Mouse (Mus musculus): ENCODE results near the gene B4galt1.

B4galt1 gene

DNA sequence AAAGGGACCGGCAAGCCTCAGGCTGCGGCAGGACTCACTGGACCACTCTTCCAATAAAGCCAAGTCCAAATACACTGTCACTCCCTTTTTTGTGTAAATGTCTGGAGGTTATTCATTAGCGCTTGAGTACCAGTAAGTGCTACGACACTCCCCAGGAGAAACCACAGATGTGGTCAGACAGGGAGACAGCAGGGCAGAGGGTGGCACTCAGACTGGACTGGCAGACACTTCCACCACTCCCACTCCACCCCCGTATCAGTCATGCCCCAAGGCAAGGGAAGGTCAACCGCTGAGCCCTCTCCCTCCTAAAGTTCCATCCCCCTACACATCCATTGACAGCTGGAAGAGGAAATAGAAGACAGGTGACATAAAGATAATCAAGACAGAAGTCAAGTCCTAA, 35.4 kb downstream of the B4galt1 start:
- POLR2A ChIA-PET = interaction anchor here in 2 of 4 experiments (0.6 to 1.9 kb wide), 7 partner anchors 10 to 113 kb away, joined by 3 to 4 read pairs (median 3); partner anchors contain the start of gene B4galt1 (in 1 of the 2)
- CTCF ChIA-PET = no interaction called here

DNA sequence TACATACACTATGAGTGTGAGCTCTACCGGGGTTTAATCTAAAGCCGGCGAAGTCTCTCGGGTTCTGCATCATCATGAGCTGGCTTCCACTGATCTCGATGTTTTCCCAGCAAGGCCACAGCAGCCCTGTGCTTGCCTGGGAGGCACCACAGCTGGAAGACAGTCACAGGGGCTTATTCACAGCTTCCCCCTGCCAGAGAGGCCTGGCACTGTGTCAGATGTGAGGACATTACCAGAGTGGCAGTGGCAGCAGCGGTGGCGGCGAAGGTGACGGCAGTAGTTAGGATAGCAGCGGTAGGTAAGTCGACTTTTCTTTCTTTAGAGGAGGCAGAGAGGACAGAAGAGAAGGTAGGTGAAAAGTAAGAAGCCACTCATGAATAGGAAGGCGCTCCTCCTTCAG, 35.9 kb downstream of the B4galt1 start:
- CTCF ChIA-PET = interaction anchor here in 1 of 4 experiments (0.6 kb wide), 1 partner anchor 59 kb away, joined by 3 read pairs; no protein-coding TSS in a partner anchor
- POLR2A ChIA-PET = interaction anchor here in 2 of 4 experiments (0.6 to 1.9 kb wide), 9 partner anchors 7 to 114 kb away, joined by 3 to 6 read pairs (median 3); partner anchors contain the start of gene B4galt1 (in 1 of the 2)

DNA sequence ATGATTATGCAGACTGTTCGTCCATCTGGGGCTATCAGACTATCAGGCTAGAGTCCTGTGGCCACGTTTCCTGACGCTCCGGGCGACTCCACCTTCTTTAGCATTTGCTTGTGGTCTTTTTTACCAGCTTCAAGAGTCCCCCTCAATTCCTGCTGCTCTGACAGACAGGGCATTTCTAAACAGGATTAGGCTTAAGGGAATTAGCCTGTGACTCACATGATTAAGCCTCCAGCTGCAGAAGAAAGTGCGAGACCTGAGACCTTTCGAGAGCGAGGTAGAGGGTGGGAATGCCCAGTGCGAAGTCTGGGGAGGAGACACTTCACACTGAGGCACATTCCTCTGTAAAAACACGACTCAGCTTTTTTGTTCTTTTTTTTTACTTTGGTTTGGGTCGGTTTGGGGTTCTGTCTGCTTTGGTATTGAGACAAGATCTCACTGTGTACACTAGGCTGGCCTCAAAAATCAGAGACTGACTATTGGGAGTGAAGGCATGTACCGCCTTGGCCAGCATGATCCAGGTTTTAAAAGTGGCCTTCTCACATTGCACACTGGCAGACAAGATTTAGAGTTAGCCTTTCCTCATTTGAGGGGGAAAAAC, 37.9 kb downstream of the B4galt1 start:
- ChIA-PET CTCF (no interaction called here), POLR2A (interaction anchor here in 3 of 4 experiments (0.7 to 1.6 kb wide), 7 partner anchors 9 to 251 kb away, joined by 3 to 11 read pairs (median 3); partner anchors contain the start of gene B4galt1 (in 1 of the 3))

DNA sequence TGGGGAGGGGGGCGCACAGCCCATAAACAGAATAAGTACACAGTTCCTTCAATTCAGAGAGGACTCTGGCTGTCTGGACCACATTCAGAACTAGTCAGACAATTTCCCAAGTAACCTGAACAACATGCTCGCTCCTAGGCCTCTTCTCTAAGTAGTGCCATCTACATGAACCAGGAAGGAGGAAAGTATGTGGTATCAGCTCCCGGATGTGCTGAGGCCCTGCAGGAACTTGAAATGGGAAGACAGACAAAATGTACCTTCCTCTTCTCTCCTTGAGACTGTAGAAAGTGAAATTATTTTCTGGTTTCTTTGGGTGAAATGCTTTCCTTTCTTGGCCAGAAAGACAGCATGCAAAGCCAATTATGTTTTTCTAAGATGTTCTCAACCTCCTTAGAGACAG, 38.7 kb downstream of the B4galt1 start:
- ChIA-PET CTCF (no interaction called here), POLR2A (interaction anchor here in 3 of 4 experiments (0.7 to 1.3 kb wide), 5 partner anchors 8 to 252 kb away, joined by 3 to 11 read pairs (median 3); no protein-coding TSS in a partner anchor)

DNA sequence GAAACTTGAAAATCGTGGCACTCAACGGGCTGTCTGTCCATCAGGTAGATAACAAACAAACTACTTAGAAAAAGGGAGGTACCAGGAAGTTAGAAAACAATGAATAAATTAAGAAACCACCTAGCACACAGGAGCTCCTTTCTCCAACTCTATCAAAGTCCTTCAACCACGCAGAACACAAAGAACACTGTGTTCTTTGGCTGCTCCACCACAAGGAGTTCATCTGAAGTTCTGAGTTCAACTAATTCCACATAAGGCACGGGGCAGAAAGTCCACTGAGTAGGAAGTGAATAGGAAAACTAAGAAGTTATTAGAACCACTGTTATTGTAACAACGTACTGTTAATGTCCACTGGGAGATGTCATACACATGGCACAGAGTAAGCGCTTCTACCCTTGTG, 39.4 kb downstream of the B4galt1 start:
- POLR2A ChIA-PET = interaction anchor here in 2 of 4 experiments (0.7 to 1.3 kb wide), 4 partner anchors 9 to 160 kb away, joined by 3 to 4 read pairs (median 4); partner anchors contain the start of gene B4galt1 (in 1 of the 2)
- CTCF ChIA-PET = no interaction called here

DNA sequence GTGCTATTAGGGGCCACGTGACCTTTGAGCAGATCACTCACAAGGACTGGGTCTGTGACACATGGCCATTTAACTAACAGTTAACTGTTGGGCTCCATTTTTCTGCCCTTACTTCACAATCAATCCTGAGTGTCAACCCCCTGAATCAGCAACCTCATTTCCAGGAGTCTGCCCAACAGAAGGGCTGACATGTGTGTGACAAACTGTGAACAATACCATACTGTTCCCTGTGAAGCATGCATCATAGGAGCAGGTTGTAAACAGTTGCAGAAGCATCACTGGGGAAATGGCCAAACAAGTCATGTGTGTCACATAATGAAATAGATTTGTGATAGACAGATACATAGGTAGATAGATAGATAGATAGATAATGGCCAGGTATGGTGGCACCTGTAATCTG, 40.9 kb downstream of the B4galt1 start:
- ChIA-PET POLR2A (interaction anchor here in 1 of 4 experiments (1.1 kb wide), 1 partner anchor 10 kb away, joined by 3 read pairs; no protein-coding TSS in a partner anchor), CTCF (no interaction called here)

DNA sequence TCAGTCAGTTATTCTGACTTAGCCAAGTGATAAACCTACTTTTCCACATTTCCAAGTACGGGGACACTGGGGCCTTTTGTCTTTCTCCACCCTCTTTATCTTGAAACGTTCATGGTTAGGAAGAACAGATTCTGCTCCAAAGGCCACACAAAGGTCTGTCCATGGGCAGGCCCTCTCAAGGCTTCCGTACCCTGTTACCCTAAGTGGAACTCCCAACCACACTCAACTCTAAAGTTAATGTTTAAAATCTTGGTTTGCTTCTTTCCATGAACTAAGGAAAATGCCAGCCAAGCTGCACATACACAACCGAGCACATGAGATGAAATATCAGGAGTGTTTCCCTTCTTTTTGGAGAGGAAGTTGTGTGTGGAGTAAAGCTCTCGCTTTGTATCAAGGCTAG, 43.3 kb downstream of the B4galt1 start:
- POLR2A ChIA-PET = interaction anchor here in 3 of 4 experiments (0.6 to 1.4 kb wide), 4 partner anchors 10 to 19 kb away, joined by 4 to 5 read pairs (median 4); no protein-coding TSS in a partner anchor

DNA sequence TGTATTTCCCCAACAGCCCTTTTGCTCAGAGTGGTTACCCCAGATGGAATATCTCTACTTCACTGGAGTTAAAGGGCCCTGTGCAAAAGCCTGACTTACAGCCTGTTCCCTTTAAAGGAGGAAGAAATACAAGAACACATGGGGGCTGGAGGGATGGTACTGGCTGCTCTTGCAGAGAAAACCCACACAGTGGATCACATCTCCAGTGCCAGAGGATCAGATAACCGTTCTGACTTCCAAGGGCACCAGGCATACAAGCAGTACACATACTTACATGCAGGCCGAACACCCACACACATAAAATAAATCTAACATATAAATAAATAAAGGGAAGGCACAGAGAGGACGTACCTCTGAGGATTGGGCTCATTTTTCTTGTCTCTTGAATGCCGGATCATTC, 46.4 kb downstream of the B4galt1 start:
- ChIA-PET POLR2A (no interaction called here), CTCF (no interaction called here)

More for the DNA sequence above, 43.3 kb downstream of the B4galt1 start:
- CTCF ChIA-PET = interaction anchor here in 2 of 4 experiments (0.6 to 0.7 kb wide), 2 partner anchors 14 to 275 kb away, joined by 5 to 10 read pairs; no protein-coding TSS in a partner anchor

DNA sequence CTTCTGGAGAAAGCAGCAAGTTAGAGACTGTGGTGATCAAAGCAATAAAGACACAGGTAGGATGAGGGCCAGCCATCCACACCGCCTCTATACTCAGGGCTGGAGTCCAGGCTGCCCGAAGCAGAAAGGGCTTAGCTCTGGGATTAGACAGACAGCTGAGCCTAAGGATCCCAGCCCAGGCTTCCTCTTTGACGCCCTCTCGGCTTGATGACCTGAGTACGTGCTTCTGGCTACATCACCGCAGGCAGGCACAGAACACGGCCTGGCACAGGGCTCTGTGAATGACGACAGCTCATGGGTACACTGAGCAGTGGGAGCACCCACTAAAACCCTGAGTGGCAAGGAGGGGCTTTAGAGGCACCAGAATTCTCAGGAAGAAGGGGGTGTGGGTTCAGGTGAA, 48.4 kb downstream of the B4galt1 start:
- POLR2A ChIA-PET = interaction anchor here in 2 of 4 experiments (0.6 to 1.8 kb wide), 2 partner anchors 20 to 532 kb away, joined by 3 to 6 read pairs; no protein-coding TSS in a partner anchor
- CTCF ChIA-PET = no interaction called here

DNA sequence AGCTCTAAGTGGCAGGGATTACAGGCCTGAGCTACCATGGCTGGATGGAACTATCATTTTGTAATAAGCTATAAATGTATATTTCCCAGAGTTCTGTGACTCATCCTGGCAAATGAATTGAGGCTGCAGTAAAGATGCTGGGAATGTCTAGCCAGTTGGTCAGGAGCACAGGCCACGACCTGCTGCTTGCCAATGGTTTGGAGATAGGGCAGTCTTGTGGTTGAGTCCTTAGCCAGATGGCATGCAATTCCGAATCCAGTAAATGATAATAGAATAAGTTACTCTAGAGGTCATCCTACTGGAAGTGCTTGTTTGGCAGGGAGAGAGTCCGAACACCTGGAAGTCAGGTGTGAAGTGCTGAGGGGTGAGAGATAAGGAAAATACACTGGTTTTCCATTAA, 51.0 kb downstream of the B4galt1 start:
- POLR2A ChIA-PET = interaction anchor here in 1 of 4 experiments (0.8 to 1.7 kb wide), 2 partner anchors 11 to 22 kb away, joined by 3 to 7 read pairs; no protein-coding TSS in a partner anchor
- CTCF ChIA-PET = interaction anchor here in 1 of 4 experiments (0.6 kb wide), 1 partner anchor 89 kb away, joined by 3 read pairs; no protein-coding TSS in a partner anchor

DNA sequence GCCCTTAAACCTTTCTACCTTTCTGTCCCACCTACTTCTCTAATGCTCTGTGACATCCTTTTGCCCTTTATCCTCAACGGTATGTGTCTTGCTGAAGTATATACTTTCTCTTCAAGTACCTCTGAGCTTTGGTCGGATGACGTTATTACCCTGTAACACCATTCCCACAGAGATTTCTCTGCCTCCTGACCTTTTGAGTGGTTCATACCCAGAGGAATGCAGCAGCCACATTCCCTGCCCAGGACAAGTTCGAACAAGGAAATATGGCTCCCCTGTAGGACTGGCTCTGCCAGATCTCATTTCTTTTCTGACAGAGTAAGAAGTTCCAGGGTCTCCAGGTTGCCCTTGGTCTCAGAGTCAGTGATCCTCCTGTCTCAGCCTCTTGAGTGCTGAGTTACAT, 51.9 kb downstream of the B4galt1 start:
- POLR2A ChIA-PET = interaction anchor here in 1 of 4 experiments (1.2 to 1.7 kb wide), 2 partner anchors 16 to 23 kb away, joined by 5 to 7 read pairs; no protein-coding TSS in a partner anchor
- CTCF ChIA-PET = interaction anchor here in 2 of 4 experiments (0.5 to 0.6 kb wide), 2 partner anchors 88 to 902 kb away, joined by 3 to 15 read pairs; no protein-coding TSS in a partner anchor

DNA sequence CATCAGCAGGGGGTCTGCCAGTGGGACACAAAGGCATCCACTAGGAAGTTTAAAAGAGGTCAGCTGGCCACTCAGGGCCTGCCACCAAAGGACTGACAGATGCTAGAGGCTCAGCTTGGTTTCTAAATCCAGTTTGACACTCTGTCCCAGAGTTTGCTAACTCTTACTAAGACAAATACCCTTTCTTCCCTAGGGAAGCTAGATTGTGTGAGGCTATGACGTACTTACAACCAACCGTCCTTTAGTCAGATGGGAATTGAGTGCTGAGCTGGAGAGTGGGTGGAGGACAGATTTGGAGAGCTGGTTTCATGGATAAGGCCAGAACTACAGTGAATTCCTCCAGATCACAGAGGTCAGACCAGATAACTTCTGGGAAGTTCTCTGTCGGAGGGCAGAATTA, 52.9 kb downstream of the B4galt1 start:
- POLR2A ChIA-PET = interaction anchor here (0.5 to 2.3 kb wide), 10 partner anchors 10 to 53 kb away, joined by 3 to 6 read pairs (median 4); partner anchors contain the start of gene B4galt1 (in 2 of the 4)

DNA sequence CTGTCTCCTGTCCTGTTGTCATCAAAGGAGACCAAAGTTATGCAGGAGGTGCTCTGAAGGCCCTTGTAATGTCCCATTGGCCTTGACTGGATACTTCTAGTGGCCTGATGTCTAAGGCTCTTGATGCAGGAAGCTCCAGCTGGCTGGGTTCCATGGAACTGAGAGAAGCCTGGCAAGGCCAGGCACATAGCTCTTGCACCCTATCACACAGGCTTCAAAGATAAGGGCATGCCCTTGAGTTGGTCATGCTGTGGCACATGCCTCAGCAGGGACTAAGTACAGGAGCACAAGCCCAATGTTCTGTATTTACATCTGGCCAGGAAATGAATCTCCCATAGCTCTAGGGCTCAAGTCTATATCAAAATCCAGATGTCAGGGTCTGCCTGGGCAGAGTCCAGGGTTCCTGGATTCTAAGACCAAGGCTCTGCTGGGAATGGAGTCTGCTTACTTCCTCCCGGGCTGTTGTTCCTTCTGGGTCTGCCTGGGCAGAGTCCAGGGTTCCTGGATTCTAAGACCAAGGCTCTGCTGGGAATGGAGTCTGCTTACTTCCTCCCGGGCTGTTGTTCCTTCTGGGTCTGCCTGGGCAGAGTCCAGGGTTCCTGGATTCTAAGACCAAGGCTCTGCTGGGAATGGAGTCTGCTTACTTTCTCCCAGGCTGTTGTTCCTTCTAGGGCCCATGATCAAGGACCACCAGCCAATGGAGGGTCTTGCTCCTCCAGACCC, 54.8 kb downstream of the B4galt1 start:
- POLR2A ChIA-PET = interaction anchor here in 2 of 4 experiments (1.0 to 2.3 kb wide), 6 partner anchors 12 to 24 kb away, joined by 3 to 7 read pairs (median 4); no protein-coding TSS in a partner anchor
- CTCF ChIA-PET = interaction anchor here in 2 of 4 experiments (0.6 kb wide), 2 partner anchors 172 to 480 kb away, joined by 3 to 17 read pairs; no protein-coding TSS in a partner anchor

More for the DNA sequence above, 52.9 kb downstream of the B4galt1 start:
- CTCF ChIA-PET = interaction anchor here in 2 of 4 experiments (0.6 kb wide), 2 partner anchors 23 to 27 kb away, joined by 3 to 5 read pairs; no protein-coding TSS in a partner anchor

DNA sequence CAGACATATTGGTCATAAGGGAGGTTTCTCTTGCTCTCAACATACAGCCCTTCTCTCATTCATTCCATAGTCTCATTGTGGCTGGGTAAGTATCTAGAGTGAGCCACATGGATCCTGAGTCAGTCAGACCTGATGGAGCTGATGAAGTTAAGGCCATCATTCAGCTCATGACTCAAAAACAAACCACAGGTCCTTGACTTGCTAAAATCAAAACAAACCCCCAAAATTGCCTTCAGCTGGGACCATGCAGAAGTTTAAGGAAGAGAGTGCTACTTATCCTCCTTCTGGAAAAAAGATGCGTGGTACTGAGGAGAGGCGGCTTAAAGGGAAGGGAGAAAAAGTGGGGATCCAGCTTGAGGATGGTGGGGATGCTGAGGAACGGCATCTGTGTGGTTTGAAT, 58.0 kb downstream of the B4galt1 start:
- ChIA-PET CTCF (no interaction called here), POLR2A (interaction anchor here in 3 of 4 experiments (0.6 to 2.3 kb wide), 5 partner anchors 9 to 96 kb away, joined by 3 to 6 read pairs (median 4); partner anchors contain the start of gene B4galt1 (in 1 of the 3))

DNA sequence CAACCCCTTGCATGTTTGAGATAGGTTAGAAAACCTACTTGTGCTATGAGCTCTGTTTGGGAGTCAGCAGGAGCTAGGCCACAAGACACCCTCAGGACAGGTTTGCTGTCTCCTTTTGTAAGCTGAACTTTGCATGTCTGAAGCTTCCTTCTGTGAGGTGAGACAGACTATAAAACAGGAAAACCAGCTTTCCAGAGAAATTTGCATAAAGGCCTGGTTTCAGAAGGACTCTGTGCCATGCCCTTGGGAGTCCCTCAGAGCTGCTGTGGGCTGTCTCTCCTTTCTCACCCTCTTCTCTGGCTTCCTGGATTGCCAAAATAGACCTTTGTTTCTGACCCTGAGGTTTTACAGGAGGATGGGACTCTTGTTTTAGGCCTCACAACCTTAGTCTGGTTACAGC, 59.5 kb downstream of the B4galt1 start:
- ChIA-PET CTCF (interaction anchor here in 2 of 4 experiments (0.6 to 0.8 kb wide), 2 partner anchors 20 kb away, joined by 5 to 7 read pairs; no protein-coding TSS in a partner anchor), POLR2A (interaction anchor here in 3 of 4 experiments (0.6 to 2.3 kb wide), 14 partner anchors 8 to 154 kb away, joined by 3 to 8 read pairs (median 4); partner anchors contain the start of genes B4galt1 (in 3 of the 3) and Chmp5 (in 1 of the 3))

DNA sequence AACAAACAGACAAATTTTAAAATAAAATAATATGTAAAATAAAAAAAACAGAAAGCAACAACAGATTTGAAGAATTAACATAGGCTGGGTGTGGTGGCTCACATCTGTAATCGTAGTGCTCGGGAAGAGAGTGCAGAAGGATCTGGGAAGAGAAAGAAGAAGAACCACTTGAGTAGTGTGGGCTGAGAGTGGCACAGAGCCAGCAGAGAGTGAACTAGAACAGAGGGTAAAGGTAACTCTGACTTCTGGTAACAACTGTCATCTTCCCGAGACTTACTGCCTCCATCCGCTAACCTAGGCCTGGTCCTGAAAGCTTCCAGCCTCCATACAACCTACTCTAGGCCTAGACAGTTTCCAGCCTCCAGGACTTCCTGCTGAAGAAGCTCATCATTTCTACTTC, 62.6 kb downstream of the B4galt1 start:
- POLR2A ChIA-PET = no interaction called here
- CTCF ChIA-PET = interaction anchor here in 1 of 4 experiments (0.6 kb wide), 1 partner anchor 180 kb away, joined by 3 read pairs; no protein-coding TSS in a partner anchor

DNA sequence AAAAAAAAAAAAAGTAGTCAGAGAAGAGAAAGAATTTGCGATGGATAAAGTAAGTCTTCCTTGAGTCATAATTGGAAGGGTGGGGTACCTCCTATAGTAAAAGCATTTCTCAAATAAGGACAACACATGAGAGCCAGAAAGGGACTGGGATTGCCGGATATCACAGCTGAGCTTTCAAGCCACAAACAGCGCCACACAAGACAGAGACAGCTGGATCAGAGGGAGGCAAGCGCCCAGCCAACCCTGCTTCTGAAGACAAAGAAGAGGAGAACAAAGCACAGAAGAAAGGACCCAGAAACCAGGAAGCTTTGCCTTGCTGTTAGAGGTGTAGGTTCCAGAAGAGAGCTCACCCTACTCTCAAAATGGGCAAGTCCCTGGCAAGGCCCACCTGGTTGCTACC, 67.2 kb downstream of the B4galt1 start:
- POLR2A ChIA-PET = interaction anchor here in 3 of 4 experiments (0.6 to 2.9 kb wide), 32 partner anchors 8 to 488 kb away, joined by 3 to 15 read pairs (median 5); partner anchors contain the start of genes B4galt1 (in 2 of the 3), Bag1 (in 1 of the 3), Chmp5 (in 1 of the 3) and Dnaja1 (in 1 of the 3)
- CTCF ChIA-PET = interaction anchor here in 2 of 4 experiments (0.5 to 1.5 kb wide), 4 partner anchors 68 to 244 kb away, joined by 3 to 8 read pairs (median 6); partner anchors contain the start of gene B4galt1 (in 1 of the 2)

DNA sequence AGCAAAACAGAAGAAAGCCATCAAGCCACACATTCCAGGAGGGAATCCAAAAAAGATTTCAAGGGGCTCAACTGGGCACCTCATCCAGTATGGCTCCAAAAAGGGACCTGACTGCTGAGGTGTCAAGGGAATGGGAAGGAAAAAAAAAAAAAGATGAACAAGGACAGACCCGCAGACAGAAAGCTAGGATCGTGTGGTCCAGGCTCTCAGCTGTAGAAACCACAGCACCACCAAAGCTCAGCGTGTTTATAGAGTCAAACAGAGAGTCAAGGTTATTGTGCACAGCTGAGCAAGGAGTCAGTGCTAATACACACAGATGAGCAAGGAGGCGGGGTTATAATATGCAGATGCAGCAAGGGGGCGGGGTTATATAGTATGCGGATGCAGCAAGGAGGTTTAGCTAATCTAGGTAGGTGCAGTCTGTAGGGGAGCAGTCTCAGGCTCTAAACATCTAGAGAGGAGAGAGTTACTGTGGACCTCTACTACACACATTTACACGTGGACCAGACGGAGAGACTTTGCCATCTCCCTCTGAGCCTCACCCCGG, 68.1 kb downstream of the B4galt1 start:
- CTCF ChIA-PET = interaction anchor here in 2 of 4 experiments (0.5 to 1.5 kb wide), 8 partner anchors 9 to 857 kb away, joined by 3 to 6 read pairs (median 4); partner anchors contain the start of gene B4galt1 (in 1 of the 2)
- POLR2A ChIA-PET = interaction anchor here in 3 of 4 experiments (0.7 to 2.9 kb wide), 29 partner anchors 8 to 478 kb away, joined by 3 to 15 read pairs (median 5); partner anchors contain the start of genes B4galt1 (in 3 of the 3) and Dnaja1 (in 1 of the 3)
